Mouse (Mus musculus): ENCODE results near the gene Keap1.
A peak's percentile ranks its signal among the peaks of the same experiment; 100 is the strongest.
"Not testable (repeated sequence)": the region's sequence is repeated elsewhere in the genome, so short reads cannot be mapped to it uniquely, and the experiment has no call there.

Keap1 gene

GRCm38 (mm10) chr9:21231551-21231950 is 7.6 kb downstream of the Keap1 start:
- no peak for DNase-seq (ENCODE audit: low spot score)

- DNase-seq (ENCODE audit: low spot score) = no peak
Measured at GRCm38 (mm10) chr9:21227342-21227741, 11.8 kb downstream of the Keap1 start.

DNA sequence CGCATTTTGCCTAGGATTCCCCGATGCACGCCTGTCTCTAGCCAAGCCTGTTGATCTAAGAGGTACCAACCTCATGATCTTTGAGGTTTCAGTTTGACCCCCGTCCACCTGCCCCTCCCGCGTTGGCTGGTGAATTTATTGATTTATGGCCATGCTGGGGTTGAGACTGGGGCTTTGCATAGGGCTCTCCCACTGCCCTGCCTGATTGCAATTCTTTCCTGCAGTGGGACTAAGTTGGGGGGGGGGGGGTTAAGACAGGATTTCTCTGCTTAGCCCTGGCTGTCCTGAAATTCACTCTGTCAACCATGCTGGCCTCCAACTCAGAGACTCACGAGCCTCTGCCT is 13.8 kb downstream of the Keap1 start:
- DNase-seq (ENCODE audit: low spot score) = no peak

- no peak for DNase-seq (ENCODE audit: low spot score)
Measured at GRCm38 (mm10) chr9:21224576-21225414, 14.4 kb downstream of the Keap1 start.

DNA sequence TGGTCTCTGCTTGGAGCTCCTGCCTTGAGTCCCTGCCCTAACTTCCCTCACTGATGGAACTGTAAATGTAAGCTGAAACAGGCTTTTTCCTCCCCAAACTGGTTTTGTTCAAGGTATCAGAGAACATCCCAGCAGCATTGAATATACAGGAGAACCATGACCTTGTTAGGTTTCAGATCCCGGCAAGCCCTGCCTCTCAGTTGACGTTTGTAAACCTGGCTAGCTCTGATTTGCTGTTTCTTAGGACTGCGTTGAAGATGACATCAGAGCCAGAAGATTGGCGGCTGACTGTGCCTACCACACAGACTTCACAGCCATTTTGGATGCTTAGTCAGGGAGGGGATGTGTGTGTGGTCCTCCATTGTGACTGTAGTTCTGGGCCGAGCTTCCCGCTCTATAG is 15.3 kb downstream of the Keap1 start:
- no peak for DNase-seq (ENCODE audit: low spot score)

- DNase-seq (ENCODE audit: low spot score) = not testable (repeated sequence)
Measured at GRCm38 (mm10) chr9:21223490-21223889, 15.7 kb downstream of the Keap1 start.

- DNase-seq (ENCODE audit: low spot score) = peak; percentile 77
Measured at GRCm38 (mm10) chr9:21221383-21221929, 17.7 kb downstream of the Keap1 start.

DNA sequence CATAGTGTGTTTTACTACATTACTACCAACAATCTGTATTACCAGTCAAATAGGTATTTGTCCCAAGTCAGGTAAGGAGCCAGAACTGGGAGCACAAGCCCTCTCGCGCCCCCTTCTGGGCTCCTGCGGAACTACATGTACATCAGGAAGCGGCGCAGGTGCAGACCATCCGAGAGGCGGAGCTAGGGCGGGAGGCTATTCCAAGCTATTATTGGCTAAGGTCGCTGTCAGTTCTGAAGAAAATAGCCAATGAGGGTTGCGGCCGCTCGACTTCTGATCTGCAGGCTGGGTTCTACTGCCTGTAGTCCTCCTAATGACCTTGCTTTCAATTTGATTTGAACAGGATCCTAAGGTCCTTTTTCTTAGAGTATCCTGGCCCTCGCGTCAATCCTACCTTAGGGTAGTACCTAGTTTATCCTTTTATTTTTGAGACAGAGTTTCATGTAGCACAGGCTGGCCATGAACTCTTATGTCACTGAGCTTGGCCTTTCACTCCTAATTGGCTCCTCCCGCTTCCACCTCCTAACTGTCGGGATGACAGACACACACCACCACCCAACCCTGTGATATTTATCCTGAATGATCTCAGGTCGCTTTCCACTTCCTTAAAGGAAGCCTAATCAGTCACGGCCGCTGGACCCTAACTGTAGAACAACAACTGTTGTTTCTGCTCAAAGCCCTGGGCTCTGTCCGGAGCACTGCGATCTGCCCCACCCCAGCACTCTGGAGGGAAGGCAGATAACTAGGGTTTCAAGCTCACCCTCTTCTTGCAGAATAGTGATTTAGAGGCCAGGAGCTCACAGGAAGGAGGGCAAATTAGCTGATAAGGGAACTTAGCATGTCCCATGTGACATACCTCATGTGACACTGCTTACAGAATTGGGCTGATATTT is 18.4 kb downstream of the Keap1 start:
- peak; percentile 97 for DNase-seq (ENCODE audit: low spot score)

DNA sequence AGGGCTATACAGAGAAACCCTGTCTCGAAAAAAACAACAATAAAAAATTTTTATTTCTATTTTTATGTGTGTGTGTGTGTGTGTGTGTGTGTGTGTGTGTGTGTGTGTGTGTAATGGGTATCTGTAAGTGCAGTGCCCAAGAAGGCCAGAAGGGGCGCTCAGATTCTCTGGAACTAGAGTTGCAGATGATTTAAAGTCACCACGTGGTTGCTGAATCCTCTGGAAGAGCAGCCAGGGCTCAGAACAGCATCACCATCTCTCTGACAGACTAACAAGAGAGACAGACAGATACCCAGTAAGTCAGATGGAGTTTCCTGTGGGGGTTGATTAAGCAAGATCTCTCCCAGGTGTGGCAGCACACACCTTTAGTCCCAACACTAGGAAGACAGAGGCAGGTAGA is 19.3 kb downstream of the Keap1 start:
- no peak for DNase-seq (ENCODE audit: low spot score)

GRCm38 (mm10) chr9:21216050-21216841 is 22.9 kb downstream of the Keap1 start:
- DNase-seq (ENCODE audit: low spot score) = no peak

- no peak for DNase-seq (ENCODE audit: low spot score)
Measured at GRCm38 (mm10) chr9:21213617-21214190, 25.5 kb downstream of the Keap1 start.

GRCm38 (mm10) chr9:21211624-21212023 is 27.5 kb downstream of the Keap1 start:
- no peak for DNase-seq (ENCODE audit: low spot score)

DNA sequence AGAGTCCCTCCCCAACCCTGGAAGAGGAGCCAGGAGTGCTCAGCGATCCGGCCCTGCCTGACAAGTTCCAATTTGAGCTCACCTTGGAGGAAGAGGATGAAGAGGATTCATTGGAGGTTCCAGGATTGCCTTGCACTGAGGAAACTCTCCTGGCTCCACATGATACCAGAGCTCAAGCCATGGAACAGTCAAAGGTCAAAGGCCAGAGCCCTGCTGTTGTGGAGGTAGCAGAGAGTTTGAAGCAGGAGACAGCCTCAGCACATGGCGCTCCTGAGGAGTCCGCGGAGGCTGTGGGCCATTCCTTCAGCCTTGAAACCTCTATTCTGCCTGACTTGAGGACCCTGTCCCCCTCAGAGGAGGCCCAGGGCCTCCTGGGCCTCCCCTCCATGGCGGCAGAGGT is 28.3 kb downstream of the Keap1 start:
- DNase-seq (ENCODE audit: low spot score) = no peak

DNA sequence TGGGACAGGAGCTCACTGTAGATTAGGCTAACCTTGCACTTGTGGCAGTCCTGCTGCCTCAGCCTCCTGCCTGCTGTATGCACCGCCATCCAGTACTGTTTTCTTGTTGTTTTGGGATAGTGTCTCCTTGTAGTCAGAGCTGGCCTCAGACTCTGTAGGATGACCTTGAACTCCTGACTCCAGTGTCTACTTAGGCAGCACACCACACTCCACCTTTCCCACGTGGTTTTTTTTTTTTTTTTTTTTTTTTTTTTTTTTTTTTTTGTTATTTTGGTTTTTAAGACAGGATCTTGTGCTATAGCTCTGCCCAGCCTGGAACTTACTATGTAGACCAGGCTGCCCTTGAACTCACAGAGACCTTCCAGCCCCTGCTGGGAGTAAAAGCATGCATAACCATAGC is 30.5 kb downstream of the Keap1 start:
- DNase-seq (ENCODE audit: low spot score) = no peak

GRCm38 (mm10) chr9:21206848-21207247 is 32.3 kb downstream of the Keap1 start:
- DNase-seq (ENCODE audit: low spot score) = no peak

GRCm38 (mm10) chr9:21204528-21205272 is 34.5 kb downstream of the Keap1 start:
- no peak for DNase-seq (ENCODE audit: low spot score)

GRCm38 (mm10) chr9:21204156-21204527 is 35.0 kb downstream of the Keap1 start:
- DNase-seq (ENCODE audit: low spot score) = no peak

DNA sequence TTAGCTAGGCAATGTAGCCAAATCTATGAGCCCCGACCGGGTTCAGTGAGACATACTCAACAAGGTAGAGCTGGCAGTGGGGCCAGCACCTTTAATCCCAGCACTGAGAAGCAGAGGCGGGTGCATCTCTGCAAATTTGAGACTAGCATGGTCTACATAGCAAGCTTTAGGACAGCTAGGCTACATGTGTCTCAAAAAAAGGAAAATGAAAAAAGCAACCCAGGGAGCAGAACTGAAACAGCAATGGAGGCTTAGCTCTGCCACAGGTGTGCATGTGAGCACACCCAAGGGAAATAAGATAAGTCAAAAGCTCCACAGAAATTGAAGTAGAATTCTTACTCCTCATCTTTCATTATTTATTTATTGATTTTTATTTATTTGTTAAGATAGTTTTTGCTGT is 40.2 kb downstream of the Keap1 start:
- no peak for DNase-seq (ENCODE audit: low spot score)

DNA sequence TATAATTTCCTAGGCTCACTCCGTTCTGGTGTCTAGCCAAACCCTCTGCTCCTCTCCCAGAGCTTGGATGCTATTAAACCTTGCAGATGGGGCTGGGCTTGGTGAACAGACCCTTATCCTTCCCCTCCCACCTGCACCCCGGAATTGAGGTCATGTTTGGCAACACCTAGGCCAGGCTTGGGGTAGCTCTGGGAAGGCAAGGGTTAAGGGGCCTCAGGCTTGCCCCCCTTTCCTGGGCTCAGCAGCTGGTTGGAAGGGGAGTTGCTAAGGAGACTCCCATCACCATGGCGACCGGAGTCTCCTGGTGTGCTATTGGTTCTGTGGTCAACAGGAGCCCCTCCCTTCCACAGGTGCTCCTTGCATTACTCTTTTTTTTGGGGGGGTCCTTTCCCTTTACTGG is 41.2 kb downstream of the Keap1 start:
- DNase-seq (ENCODE audit: low spot score) = no peak

- no peak for DNase-seq (ENCODE audit: low spot score)
Measured at GRCm38 (mm10) chr9:21196521-21197433, 42.4 kb downstream of the Keap1 start.
